Mouse (Mus musculus) MN1 (cell line): ENCODE data around the gene Cbl.

Experiments used
- DNase-seq: peaks from one replicate; pipeline ENCODE4 v3.0.0-alpha.2; 2016; ENCODE audit warnings: low spot score

Cbl gene

GRCm38 (mm10) chr9:44106182-44106581 is 127.7 kb downstream of the Cbl start:
- DNase-seq = no peak

GRCm38 (mm10) chr9:44105781-44106180 is 128.1 kb downstream of the Cbl start:
- no peak for DNase-seq

- DNase-seq = no peak
Measured at GRCm38 (mm10) chr9:44104881-44105280, 129.0 kb downstream of the Cbl start.

GRCm38 (mm10) chr9:44101490-44101889 is 132.4 kb downstream of the Cbl start, which contains the start of gene Mfrp:
Mfrp (plus strand) TSS chr9:44101729.
- no peak for DNase-seq

- DNase-seq = peak; percentile 30
Measured at GRCm38 (mm10) chr9:44096536-44096935, 137.3 kb downstream of the Cbl start.

GRCm38 (mm10) chr9:44095781-44096180 is 138.1 kb downstream of the Cbl start:
- DNase-seq = no peak

- DNase-seq = no peak
Measured at GRCm38 (mm10) chr9:44094737-44095136, 139.1 kb downstream of the Cbl start.

GRCm38 (mm10) chr9:44093612-44094503 is 140.0 kb downstream of the Cbl start:
- peak; percentile 48 for DNase-seq
